In genomic region chr6:128438317-128438870, GRCm38 (mm10) we compare ENCODE assay signal across 8 mouse cellular contexts. TPM values are rescaled to one million over a fixed set of nuclear protein-coding genes. Genes with fewer than 3 reads are reported as not detected.
A peak's percentile ranks its signal among the peaks of the same experiment; 100 is the strongest.
DNase-seq lines count a peak whose midpoint lies in the region; ATAC-seq lines count a peak whose summit lies in the region.

Fkbp4 (minus strand) TSS chr6:128438677.

- H3K4me2 ChIP-seq in embryonic facial prominence, embryonic 14.5 days (ENCODE audit: low read depth, low read length), result peak within 1 kb of the TSS; percentile 81

- peaks cover 33% of the 10 kb centered on the region for H3K36me3 ChIP-seq in embryonic facial prominence, embryonic 14.5 days (ENCODE audit: control insufficient read depth, insufficient read depth, low read length)

- peaks cover 8% of the 10 kb centered on the region; the same call in 1 of the 2 replicates for H3K4me1 ChIP-seq in embryonic facial prominence, embryonic 14.5 days (ENCODE audit: control insufficient read depth, insufficient read depth, low read length)

- 0% methylated on average over 32 of the region's 67 CpGs for WGBS in embryonic facial prominence, embryonic 14.5 days

- peak within 1 kb of the TSS; percentile 94 for H3K27ac ChIP-seq in embryonic facial prominence, embryonic 14.5 days (replicated peaks; ENCODE audit: low read depth, low read length)

- peak; percentile 97 for ATAC-seq in embryonic facial prominence, embryonic 14.5 days (ENCODE audit: low read depth)
- ATAC-seq in monocyte, adult 5-6 weeks (replicated peaks; ENCODE audit: insufficient number of reproducible peaks, low FRiP score, low TSS enrichment, poor library complexity, severe bottlenecking), result peak; percentile 77

- H3K27me3 ChIP-seq in embryonic facial prominence, embryonic 14.5 days (replicated peaks; ENCODE audit: control insufficient read depth, insufficient read depth, low read length), result no peaks in the 10 kb centered on the region

- peak within 1 kb of the TSS; percentile 97 for H3K9ac ChIP-seq in embryonic facial prominence, embryonic 14.5 days (ENCODE audit: low read depth, low read length)

- H3K4me3 ChIP-seq in embryonic facial prominence, embryonic 14.5 days (ENCODE audit: low read depth, low read length), result peak within 1 kb of the TSS; percentile 99

- DNase-seq in 416B (ENCODE audit: low read depth) (peak; percentile 86), liver (peak; percentile 95)
- DNase-seq in adrenal gland, postnatal 4 days (ENCODE audit: low spot score in 2 of 2), result peak; percentile 83 to 93
- DNase-seq in embryonic facial prominence, embryonic 14.5 days (ENCODE audit: low spot score), result peak; percentile 97
- peak; percentile 91 for DNase-seq in heart, adult 8-10 months (ENCODE audit: low spot score)
- DNase-seq in kidney, adult 9 months, result peak; percentile 94
- peak; percentile 92 to 96 for DNase-seq in spleen, postnatal 4 days (ENCODE audit: low spot score in 2 of 2)

- H3K9me3 ChIP-seq in embryonic facial prominence, embryonic 14.5 days (ENCODE audit: control insufficient read depth, low read length), result no peaks in the 10 kb centered on the region

RNA-seq across cellular contexts. Expression of gene Fkbp4, which starts in this region (rescaled TPM):
- 100 to 1,000 TPM; 190 to 194 TPM for total RNA-seq in adrenal gland, postnatal 4 days (2021)
- polyA plus RNA-seq in embryonic facial prominence, embryonic 14.5 days (2014; fragmentation: Nextera tagmentation; extraction: Ambion mirVana), result 295 and 300 TPM in 2 replicates
- 100 to 1,000 TPM; 337 to 380 (median 365) TPM for total RNA-seq in heart, adult 8-10 months (2022)
- total RNA-seq in monocyte, adult 5-6 weeks (2017), result 70.0 to 110 TPM (median 79.4 TPM) in 3 replicates

Comparison
In these comparisons a context has a peak if more than half of its experiments do, and no peak if none do; other contexts are left out.
1. Peak in every context shown above with its lines: DNase-seq, ATAC-seq, H3K4me3 ChIP-seq and H3K27ac ChIP-seq.